Mouse (Mus musculus) ES-Bruce4 (cell line): ENCODE data around the gene Myom3.

ENCODE experiments used
- CTCF ChIP-seq: IDR thresholded peaks from one replicate; pipeline ENCODE4 v1.8.1; 2011; ENCODE audit warnings: low read depth, low read length
- EP300 ChIP-seq: IDR thresholded peaks from 2 replicates; pipeline ENCODE4 v1.6.1; 2011; ENCODE audit warnings: low read depth, low read length; ENCODE audit not compliant: insufficient read depth
- POLR2A ChIP-seq: IDR thresholded peaks from one replicate; pipeline ENCODE4 v1.8.1; 2011; ENCODE audit warnings: low read length; ENCODE audit not compliant: insufficient read depth

DNA sequence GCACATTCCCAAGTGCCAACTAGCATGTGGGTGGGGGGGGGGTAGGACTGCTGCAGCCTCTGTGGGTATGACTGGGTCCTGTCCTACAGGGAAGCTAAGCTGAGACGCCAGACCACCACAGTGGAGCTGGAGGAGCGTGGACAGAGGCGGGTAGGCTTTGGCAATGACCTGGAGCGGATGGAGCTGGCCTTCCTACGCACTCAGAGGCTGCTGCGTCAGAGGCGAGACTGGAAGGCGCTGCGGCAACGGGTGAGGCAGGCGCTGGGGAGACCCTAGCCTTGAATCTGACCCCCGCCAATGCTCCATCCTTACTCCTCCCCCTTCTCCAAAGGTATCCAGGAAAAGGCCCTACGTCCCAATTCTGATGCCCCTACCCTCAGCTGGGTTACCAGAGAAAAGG, 5.2 kb downstream of the Myom3 start:
- TF ChIP-seq CTCF, result no peak
- TF ChIP-seq EP300, result no peak
- TF ChIP-seq POLR2A, result no peak
